Mouse (Mus musculus) granulocyte monocyte progenitor cell, adult 5-6 weeks (primary cell): ENCODE measurements around the gene Sh3bp5. TPM values are rescaled to one million over a fixed set of nuclear protein-coding genes. Genes with fewer than 3 reads are reported as not detected.

Experiments used
- ATAC-seq: replicated peaks from 2 replicates; pipeline ENCODE4 v1.8.0; 2016; ENCODE audit warnings: mild to moderate bottlenecking, moderate TSS enrichment, inconsistent platforms; ENCODE audit not compliant: poor library complexity, severe bottlenecking
- total RNA-seq, 2 experiments: library from RNA; stranded (forward) in 1 of 2; stranded (reverse) in 1 of 2; fragments of 200-712, 200-1000 nt in 1 of 2; fragments of >200 nt in 1 of 2; fragmentation: Nextera tagmentation in 1 of 2; gene quantifications; 2 replicates each; pipeline ENCODE4 v1.2.3; 2014 to 2017

The Sh3bp5 gene
- total RNA-seq, 2 experiments from 2014 or later, result 2.7 to 6.3 TPM

DNA sequence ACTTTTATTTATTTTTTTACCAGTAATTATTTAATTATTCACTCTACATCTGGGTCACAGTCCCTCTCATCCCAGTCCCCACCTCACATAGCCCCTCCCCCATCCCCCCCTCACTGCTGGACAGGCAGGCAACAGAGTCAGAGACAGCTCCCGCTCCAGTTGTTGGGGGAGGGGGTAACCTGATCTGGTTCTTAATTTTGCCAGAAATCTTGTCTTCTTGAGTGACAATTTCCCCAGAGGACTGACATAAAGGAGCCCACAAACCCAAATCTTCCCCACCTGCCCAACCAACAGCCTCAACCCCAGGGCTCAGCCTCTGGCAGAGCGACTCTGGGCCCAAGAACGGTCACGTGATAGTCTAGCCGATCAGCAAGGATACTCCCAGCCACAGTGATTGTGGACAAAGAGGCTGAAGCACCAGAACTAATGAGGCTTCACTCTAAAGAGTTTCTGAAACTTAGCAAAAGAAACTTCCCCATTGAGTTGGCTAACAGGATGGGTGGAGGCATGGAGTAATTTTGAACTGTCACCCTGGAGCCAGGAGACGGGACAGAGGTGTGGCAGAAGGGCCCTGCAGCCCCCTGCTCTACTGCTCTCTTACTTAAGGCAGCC lies 22.3 kb downstream of the Sh3bp5 start:
- peak; percentile 85 for ATAC-seq

DNA sequence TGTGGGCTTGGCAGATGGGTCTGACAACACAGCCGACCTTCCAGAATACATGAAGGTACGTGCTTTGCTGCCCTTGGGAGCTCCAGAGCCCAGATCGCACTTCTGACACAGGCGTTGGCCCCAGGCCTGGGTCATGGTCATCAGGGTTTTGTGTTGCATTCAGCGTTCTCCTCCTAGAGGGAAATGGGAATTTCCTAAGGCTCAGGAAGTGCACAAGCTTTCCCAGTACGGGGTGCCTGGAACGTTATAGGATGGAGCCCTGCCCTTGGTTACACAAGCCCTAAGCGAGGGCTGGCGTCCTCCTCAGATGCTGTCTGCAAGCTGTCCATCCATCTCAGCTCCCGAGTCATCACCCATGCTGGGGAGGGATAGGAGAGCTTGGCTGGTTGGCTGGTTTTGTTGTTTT lies 23.2 kb downstream of the Sh3bp5 start:
- ATAC-seq, result no peak

DNA sequence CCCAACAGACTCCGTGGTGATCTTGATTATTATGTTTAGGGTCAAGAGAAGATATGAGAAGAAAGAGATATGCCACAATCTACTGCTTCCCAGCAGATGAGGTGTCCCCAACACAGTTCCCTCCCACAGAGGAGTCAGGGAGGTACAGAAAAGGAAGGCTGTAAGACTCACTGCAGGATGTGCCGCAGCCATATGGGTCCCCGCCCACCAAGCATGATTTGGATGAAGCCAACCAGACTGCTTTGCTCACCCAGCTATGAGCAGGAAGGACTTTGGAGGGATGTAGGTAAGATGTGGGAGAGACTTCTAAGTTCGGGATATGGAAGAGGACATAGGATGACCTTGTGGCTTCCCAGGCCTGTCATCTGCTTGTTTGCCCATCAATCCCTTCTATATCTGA lies 25.1 kb downstream of the Sh3bp5 start:
- ATAC-seq, result no peak

DNA sequence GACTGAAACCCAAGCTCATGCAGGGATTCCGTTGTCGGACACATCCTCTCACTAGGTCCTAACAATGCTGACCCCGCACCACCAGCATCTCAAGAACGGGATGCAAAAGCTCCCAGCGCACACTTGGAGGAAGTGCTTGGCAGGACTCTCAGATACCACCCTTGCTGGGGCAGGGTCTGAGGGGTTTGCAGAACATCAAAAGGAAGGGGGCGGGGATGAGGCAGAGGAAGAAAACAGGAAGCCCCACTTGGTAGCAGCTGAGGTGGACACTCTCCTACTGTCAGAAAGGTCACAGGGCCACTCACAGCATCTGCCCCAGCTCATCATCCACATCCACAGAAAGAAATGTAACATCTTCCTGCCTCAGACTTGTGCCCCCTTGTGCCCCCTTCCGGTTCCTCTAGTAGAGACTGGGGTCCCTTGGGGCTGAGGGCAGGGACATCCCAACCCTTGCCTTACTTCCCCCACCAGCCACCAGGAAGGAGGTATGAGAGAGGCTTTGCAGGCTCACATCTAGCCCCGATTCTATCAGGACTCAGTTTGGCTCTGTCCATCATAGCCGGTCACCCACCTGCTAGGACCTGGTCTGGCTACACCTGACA lies 25.7 kb downstream of the Sh3bp5 start:
- no peak for ATAC-seq

DNA sequence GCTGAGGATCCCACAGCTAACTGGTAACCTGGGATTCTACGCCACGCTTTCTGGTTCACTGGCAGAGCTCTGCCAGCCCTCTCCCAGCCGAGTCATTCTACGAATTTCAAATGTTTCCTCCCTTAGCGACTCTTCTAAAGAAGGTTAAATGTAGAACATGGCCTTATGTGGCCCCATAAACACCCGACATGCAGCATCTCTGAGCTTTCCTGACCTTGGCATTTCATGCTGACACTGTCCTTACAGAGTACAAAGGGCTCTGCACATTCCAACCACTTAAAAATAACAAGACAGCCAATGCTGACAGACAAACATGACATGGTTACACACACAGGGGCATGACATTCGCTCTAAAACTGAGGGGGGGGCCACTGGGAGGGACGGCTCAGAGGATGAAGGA lies 27.2 kb downstream of the Sh3bp5 start:
- ATAC-seq, result no peak

DNA sequence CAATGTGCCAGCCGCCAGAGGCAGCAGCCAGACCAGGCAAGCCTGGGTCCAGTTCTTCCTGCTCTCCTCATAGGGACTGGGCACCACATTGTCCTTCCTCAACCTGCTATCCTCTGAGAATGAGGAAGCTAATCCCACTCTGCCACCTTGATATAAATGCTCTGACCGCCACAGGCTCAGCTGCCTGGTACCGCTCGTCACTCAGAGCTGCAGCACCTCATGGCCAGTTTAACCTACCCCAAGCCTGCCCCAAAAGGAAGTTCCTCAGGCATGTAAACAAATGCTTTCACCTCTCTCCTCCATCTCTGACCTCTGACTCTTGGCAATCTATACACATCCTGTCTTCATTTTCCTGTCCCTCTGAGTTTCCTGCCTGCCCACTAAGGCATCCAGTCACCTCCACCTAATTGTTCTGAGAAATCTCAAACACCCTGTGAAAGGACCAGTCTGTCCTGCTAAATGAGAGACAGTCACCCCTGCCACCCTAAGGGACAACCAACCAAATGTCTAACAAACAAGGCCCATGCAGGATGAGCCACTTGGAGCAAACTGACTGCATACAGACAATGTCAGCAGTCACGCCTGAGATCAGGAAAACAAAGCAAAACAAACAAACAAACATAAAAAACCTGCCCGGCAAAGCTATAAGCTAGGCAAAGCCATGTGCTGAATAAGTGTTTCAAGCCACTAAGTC lies 27.8 kb downstream of the Sh3bp5 start:
- peak; percentile 64 for ATAC-seq

DNA sequence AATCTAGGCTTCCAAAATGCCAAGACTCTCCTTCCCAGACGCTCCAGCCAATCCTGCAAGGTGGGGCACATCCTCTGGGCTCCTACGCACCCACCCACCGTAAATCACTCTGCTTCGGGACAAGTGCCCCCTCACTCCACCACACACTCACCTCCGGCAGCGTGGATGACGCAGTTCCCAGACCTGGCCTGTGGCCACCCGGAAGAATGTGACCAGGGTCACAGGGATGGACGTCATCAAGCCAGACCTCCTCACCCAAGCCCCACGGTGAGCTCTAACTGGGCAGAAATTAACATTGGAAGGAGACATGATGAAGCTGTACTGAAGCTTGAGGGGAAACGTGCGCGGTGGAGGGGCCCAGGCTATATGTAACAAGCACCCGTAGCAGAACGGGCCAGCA lies 28.7 kb downstream of the Sh3bp5 start:
- no peak for ATAC-seq

DNA sequence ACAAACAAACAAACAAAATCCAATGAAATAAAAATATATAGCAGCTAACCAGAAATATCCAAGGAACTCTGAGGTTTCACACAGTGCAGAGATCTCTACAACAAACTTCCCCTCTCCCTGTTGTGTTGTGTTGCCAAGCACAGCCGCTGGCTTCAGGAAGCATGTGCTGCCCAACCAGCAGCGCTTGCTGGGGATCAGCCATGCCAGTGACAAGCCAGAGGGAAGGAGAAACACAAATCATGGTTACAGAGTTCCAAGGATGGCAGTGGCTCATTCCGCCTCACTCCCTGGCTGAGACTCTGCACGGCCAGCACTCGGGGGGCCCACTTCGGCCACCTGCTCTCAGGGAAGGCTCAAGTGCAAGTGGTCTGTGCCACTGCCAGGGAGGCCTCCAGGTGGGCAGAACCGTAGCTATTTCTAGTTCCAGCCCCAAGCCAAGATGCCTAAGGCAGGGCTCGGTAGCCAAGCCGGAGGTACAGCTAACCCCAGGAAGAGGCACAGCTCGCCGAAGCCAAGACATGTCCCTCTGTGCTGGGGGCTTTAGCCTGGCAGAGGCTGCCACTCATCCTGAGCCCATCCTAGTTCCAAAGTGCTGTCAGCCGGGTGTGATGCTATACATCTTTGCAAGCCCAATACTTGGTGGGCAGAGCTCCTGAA lies 29.6 kb downstream of the Sh3bp5 start:
- ATAC-seq, result no peak

DNA sequence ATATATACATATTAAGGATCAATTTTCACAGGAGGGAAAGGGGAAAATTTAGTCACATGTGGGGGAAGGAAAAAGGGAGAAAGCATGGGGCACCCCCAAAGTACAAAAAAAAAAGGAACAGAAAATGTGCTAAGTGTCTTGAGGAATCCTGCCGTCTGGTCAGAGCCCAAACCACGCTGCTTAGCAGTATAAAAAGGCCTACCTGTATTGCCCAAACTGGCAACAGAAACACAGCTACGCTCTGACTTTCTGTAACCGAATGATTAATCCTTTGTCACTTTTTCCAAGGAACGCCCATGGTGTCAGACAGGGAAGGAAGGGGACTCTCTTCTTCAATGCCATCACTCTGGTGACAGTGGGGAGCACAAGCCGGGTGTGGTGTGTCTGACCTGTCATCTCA lies 30.2 kb downstream of the Sh3bp5 start:
- ATAC-seq, result no peak

DNA sequence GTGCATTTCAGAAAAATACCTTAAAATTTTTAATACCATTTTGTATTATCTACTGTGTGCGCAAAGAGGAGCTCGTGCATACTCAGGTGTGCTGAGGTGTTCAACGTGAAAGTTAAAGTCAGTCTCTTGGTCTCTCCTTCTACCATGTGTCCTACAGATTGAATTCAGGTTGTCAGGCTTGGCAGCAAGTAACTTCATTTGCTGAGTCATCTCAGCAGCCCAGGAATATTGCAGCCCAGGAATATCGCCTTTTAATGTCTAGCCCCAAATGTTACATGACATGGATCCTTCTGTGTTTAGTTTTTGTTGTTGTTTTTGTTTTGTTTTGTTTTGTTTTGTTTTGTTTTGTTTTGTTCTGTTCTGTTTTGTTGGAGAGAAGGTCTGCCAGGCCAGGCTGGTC lies 31.2 kb downstream of the Sh3bp5 start:
- ATAC-seq, result no peak

DNA sequence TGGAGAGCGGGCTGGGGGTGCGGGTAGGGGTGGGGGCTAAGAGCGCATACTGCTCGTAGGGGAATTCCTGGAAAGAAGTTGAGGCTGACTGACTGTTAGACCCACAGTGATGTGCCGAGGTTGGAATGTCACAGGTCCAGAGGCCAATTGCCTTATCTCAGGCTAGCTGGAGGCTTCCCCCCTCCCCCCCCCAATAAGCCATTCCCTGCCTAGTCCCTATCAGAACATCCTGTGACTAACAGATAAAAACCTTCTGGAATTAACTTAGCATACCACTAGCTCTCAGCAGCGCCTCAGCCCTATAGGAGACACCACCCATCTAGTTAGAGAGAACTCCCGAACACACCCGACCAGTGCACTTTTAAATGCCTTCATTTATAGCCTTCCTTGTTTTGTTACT lies 31.9 kb downstream of the Sh3bp5 start:
- ATAC-seq, result no peak

DNA sequence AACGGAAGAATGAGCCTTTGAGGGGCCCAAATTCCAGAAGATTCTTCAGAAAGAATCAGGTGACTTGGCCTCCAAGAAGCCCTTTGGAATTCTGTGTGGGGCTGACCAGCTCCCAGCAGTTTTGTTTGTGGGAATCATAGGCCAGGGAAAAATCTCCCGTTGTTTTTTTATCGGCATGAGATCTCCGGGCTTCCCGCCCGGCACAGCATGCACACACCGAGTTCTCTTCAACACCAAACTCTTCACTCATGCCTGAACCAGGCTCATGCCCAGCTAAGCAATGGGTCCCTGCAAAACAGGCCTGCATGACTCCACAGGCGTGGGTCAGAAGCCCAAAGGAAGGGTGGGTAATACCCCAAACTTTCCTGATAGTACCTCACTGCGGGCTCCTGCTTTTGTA lies 32.3 kb downstream of the Sh3bp5 start:
- no peak for ATAC-seq

DNA sequence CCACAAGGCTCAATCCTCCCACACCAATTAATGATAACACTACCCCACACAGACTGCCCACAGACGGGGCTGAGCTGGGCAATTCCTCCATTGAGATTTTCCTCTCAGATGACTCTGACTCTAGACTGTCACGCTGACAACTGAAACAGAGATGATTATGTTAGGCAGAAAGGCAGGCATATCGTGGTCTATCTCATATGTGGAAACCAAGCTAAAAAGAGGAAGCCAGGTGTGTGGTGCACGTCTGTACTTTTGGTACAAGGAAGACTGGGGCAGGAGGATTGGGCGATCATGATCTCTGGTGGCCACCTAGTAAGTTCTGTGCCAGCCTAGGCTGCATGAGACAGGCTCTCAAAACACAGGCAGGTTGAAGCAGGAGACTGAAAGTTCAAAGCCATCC lies 33.2 kb downstream of the Sh3bp5 start:
- ATAC-seq, result peak; percentile 54

DNA sequence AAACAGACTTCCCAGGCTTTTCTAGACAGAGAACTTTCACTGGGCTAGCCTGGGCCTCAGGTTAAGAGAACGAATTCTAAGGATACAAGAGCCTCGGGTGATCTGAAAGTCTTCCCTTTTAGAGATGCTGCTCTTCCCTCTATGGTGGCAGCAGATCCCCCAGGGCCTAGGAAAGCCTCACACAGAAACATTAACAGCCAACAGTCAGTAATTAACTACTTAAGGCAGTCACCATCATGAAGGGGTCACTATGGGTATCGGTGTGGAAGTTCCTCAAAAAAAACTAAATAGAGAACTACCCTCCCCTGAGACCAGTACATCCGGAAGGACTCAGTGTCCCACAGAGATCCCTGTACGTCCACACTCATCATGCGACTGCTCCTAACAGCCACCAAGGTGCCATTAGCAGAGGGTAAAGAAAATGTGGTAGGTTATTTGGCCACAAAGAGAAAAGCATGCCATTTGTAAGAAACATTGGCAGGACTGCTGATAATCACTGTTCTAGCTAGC lies 33.9 kb downstream of the Sh3bp5 start:
- ATAC-seq, result peak; percentile 65

DNA sequence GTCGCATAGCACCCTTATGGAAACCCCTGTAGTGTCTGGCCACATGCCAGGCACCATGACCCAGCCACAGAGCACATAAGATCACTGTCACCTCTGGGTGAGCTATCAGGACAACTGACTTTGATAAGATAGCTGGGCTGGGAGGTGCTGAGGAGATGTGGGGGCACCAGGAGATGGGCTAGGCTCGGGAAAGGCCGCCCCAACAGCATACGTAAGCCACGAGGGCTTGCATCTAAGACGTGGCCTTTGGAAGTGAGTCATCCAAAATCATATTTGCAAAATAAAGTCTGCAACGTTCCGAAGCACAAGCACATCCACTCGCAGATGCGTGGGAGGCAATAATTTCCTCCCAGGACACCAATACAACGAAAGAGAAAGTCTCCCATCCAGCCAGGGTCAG lies 35.0 kb downstream of the Sh3bp5 start:
- ATAC-seq, result no peak

DNA sequence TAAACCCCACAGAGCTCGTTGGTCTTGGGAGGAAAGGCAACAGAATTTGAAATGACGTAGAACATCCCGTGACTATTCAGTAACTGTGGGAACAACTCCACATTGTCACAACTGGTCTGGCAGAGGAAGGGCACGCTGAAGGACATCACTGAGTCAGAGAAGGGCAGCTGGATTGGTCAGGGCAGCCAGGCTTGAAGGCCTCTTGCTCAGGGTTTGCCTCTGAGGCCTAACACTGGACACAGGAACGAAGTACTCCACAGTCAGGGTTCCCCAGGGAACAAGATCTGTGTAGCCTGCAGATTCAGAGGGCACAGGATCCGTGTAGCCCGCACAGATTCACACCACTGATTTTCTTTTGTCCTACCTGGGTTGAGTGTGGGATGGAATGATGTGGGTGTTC lies 35.6 kb downstream of the Sh3bp5 start:
- no peak for ATAC-seq

DNA sequence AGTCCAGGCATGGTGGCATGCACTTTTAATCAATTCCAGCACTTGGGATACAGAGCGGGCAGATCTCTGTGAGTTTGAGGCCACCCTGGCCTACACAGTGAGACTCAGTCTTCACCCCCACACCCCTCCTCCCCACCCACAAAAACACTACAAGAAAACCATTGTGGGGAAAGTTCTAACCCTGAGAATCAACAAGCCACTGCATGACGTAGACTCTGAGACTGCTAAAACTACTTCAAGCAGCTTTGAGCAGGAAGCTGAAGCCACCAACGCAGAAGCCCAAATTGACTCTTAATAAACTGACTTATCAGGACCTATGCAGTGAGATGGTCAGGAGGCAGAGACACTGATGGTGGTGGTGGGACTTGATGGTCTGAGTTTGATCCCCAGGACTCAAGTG lies 36.6 kb downstream of the Sh3bp5 start:
- no peak for ATAC-seq

DNA sequence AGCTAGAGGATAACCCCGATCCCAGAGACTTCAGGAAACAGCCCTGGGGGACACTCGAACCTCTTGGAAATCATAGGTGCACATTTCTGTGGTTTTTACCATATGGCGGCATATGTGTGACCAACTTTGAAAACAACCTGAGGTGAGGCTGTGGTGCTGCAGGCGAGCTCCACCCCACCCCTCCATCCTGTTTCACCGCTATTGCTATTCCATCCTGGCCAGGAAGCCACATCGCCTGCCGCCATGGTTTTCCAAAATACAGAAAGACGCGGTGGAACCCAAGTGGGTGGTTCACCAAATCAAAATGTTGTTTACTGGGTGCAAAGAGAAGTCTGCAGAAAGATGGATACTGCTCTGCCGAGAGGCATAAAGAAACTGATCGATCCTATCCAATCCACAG lies 37.1 kb downstream of the Sh3bp5 start:
- no peak for ATAC-seq

DNA sequence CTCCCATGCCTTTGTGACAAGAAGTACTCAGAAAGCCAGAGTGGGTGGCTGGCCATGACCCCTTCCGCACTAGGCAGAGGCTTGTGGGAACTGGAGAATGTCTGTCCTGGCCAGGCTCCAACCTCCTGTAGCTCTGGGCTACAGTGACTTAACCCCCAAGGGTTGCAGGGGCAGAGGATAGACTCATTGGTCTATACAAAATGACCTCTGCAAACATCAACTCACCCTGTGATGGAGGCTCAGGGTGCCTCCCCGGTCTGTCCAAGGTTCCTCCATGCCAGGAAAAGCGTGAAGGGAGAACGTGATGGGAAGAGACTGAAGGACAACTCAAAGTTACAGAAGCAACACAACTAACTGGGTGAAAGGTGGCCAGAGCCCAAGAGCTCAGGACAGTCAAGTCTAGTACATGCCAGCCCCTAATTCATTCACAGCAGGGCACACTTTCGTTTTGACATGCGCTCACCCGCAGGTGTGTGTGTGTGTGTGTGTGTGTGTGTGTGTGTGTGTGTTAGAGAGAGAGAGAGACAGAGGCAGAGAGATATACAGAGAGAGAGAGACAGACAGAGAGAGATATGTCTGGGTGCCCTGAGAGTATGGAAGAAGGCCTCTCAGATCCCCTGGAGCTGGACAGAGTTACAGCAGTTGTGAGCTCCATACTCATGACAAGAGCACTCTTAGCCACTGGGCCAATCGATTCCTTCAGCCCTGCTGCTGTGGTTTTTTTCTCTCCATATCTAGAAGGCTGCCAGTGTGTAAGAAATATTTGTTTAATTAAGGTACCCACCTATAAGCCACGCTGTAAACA lies 37.9 kb downstream of the Sh3bp5 start:
- ATAC-seq, result no peak

DNA sequence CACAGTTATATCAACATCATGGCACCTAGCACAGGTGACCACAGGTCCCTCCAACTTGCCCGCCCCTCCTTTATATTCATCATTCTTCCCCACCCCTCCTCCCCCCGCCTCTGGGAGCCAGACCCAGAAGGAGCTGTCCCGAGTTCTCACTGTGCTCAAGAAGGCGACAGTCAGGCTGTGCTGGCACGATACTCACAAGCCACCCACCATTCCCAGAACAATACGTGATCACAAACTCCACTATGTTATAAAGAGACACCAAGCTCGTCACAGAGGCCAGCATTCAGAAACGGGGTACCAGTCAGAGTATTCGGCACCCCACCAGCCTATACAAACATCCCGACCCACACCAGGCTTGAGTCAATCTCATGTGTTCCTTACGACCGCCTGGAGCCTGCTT lies 38.5 kb downstream of the Sh3bp5 start:
- no peak for ATAC-seq

DNA sequence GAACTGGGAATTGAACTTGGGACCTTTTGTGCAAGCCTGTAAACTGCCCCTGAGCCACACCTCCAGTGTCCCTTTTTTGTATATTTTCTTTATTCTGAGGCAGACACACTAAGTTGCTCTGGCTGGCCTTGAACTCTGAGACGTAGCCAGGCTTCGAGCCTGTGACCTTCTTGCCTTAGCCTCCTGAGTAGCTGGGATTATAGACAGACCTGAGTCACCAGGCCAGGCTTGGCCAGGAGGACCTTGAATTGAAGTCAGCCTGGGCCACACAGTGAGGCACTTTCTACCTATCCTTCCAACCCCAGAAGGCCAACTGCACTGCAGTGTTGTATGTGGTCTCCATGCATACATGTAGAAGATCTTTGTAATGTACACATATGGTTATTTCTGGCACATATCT lies 39.5 kb downstream of the Sh3bp5 start:
- no peak for ATAC-seq
